Mouse (Mus musculus): Measurements from ENCODE around the gene Plekho1. TPM values are rescaled to one million over a fixed set of nuclear protein-coding genes. Genes with fewer than 3 reads are reported as not detected.

Plekho1 gene
- polyA plus RNA-seq, 1 experiment, result 82.7 TPM

DNA sequence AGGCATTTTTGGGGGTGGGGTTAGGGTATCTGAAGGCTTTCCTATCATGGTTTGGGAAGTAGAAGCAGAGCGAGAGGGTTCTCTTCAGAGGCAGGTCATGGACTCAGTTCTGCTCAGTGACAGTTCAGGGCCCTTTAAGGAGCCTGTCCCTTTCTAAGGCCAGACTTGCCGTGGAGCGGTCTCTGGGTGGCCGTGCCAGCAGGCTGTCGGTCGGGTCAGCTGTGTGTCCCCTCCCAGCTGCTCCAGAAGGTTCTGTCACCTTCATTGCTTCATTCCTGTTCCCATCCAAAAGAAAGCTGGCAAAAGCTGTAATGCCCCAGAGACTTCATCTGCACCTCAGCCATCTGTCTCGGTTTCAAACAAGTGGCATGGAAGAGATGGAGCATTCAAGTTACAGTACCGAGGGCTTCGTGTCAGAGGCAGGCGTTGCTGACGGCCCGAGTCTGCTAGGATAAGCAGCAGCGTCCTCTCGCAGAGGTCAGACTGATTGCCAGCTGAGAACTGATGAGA, 50.0 kb downstream of the Plekho1 start:
- Histone ChIP-seq H3K4me3 (replicated peaks; ENCODE audit: extremely low read depth, low read depth, low read length) (no peak overlapping the region), H3K4me1 (ENCODE audit: control insufficient read depth, insufficient read depth, low read length) (no peaks in the 10 kb centered on the region)
- 62% methylated on average over 14 of the region's 14 CpGs for WGBS
- no peak for DNase-seq
- TF ChIP-seq POLR2A (IDR thresholded peaks at IDR 0.05; ENCODE audit: borderline replicate concordance, extremely low read depth, low read depth, low read length), result no peak
- no peak for TF ChIP-seq CTCF (IDR thresholded peaks at IDR 0.05; ENCODE audit: insufficient read depth, low read length)

GRCm38 (mm10) chr3:95944742-95945141, 51.1 kb downstream of the Plekho1 start:
- DNase-seq, result no peak
- Histone ChIP-seq H3K4me1 (ENCODE audit: control insufficient read depth, insufficient read depth, low read length) (no peaks in the 10 kb centered on the region), H3K4me3 (replicated peaks; ENCODE audit: extremely low read depth, low read depth, low read length) (no peak overlapping the region)
- 78% methylated on average over 8 of the region's 8 CpGs for WGBS
- no peak for TF ChIP-seq POLR2A (IDR thresholded peaks at IDR 0.05; ENCODE audit: borderline replicate concordance, extremely low read depth, low read depth, low read length)
- no peak for TF ChIP-seq CTCF (IDR thresholded peaks at IDR 0.05; ENCODE audit: insufficient read depth, low read length)

DNA sequence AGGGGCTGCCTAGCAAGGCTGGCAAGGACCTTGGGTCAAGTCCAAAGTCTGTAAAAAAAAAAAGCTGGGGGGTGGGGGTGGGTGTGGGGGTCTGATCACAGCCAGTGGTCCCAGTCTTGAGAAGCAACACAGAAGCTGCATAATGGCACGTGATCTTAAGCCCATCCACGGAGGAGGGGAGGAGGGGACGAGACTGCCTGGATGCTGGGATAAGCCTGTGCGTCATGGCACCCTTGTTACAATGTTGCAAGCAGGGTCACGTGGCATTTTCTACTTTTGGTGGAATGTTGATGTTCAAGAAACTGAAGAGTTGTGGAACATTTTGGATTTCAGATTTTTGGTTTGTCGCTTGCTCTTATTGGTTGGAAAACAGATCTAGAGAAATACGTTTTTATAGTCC, 52.6 kb downstream of the Plekho1 start:
- WGBS, result 96% methylated on average over 7 of the region's 7 CpGs
- no peak overlapping the region for H3K4me3 ChIP-seq (replicated peaks; ENCODE audit: extremely low read depth, low read depth, low read length)
- TF ChIP-seq POLR2A (IDR thresholded peaks at IDR 0.05; ENCODE audit: borderline replicate concordance, extremely low read depth, low read depth, low read length) (no peak), CTCF (IDR thresholded peaks at IDR 0.05; ENCODE audit: insufficient read depth, low read length) (no peak)
- H3K4me1 ChIP-seq (ENCODE audit: control insufficient read depth, insufficient read depth, low read length), result no peaks in the 10 kb centered on the region
- DNase-seq, result no peak

DNA sequence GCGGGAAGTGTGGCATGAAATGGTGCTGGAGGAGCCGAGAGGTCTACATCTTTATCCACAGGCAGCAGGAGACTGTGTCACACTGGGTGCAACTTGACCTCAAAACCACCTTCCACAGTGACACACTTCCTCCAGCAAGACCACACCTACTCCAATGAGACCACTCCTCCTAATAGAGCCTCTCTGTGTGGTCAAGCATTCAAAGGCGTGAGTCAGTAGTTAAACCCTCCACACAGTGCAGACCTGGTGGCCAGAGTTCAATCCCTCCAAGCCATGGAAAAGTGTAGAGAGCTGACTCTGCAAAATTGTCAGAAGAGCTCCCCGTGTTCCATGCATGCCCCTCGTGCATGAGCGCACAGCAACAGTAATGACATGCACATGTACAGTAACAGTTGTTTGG, 53.1 kb downstream of the Plekho1 start:
- H3K4me3 ChIP-seq (replicated peaks; ENCODE audit: extremely low read depth, low read depth, low read length), result no peak overlapping the region
- 85% methylated on average over 6 of the region's 6 CpGs for WGBS
- TF ChIP-seq CTCF (IDR thresholded peaks at IDR 0.05; ENCODE audit: insufficient read depth, low read length) (no peak), POLR2A (IDR thresholded peaks at IDR 0.05; ENCODE audit: borderline replicate concordance, extremely low read depth, low read depth, low read length) (no peak)
- no peaks in the 10 kb centered on the region for H3K4me1 ChIP-seq (ENCODE audit: control insufficient read depth, insufficient read depth, low read length)
- no peak for DNase-seq

GRCm38 (mm10) chr3:95938835-95939234, 57.0 kb downstream of the Plekho1 start:
- no peaks in the 10 kb centered on the region for H3K4me1 ChIP-seq (ENCODE audit: control insufficient read depth, insufficient read depth, low read length)
- H3K4me3 ChIP-seq (replicated peaks; ENCODE audit: extremely low read depth, low read depth, low read length), result no peak overlapping the region
- WGBS, result 93% methylated on average over 15 of the region's 15 CpGs
- peak; percentile 47 for TF ChIP-seq CTCF (IDR thresholded peaks at IDR 0.05; ENCODE audit: insufficient read depth, low read length)
- TF ChIP-seq POLR2A (IDR thresholded peaks at IDR 0.05; ENCODE audit: borderline replicate concordance, extremely low read depth, low read depth, low read length), result no peak
- no peak for DNase-seq

Other genes with a start within 250 kb of the Plekho1 start
- 21.6 and 25.7 TPM in 2 replicates for gene Tars2, start 235.8 kb downstream of the Plekho1 start, polyA plus RNA-seq (2012; rRNA removed)
- gene Rprd2, start 177.1 kb downstream of the Plekho1 start, polyA plus RNA-seq (2012; rRNA removed), result 10.0 and 12.1 TPM in 2 replicates
- gene Prpf3, start 140.1 kb downstream of the Plekho1 start, polyA plus RNA-seq (2012; rRNA removed), result 7.5 and 13.2 TPM in 2 replicates
- 37.7 and 69.0 TPM in 2 replicates for gene Mrps21, start 124.5 kb downstream of the Plekho1 start, polyA plus RNA-seq (2012; rRNA removed)
- 26.1 and 29.3 TPM in 2 replicates for gene Ciart, start 113.8 kb downstream of the Plekho1 start, polyA plus RNA-seq (2012; rRNA removed)
- gene BC028528, start 104.0 kb downstream of the Plekho1 start, polyA plus RNA-seq (2012; rRNA removed), result 81.5 and 113 TPM in 2 replicates
- gene Aph1a, start 102.0 kb downstream of the Plekho1 start, polyA plus RNA-seq (2012; rRNA removed), result 159 and 160 TPM in 2 replicates
- 28.8 and 36.1 TPM in 2 replicates for gene Car14, start 91.3 kb downstream of the Plekho1 start, polyA plus RNA-seq (2012; rRNA removed)
- gene Anp32e, start 66.8 kb downstream of the Plekho1 start, polyA plus RNA-seq (2012; rRNA removed), result 11.4 and 17.4 TPM in 2 replicates
- 3.6 and 4.7 TPM in 2 replicates for gene Vps45, start 62.5 kb upstream of the Plekho1 start, polyA plus RNA-seq (2012; rRNA removed)
- 25.6 and 38.7 TPM in 2 replicates for gene Otud7b, start 108.5 kb upstream of the Plekho1 start, polyA plus RNA-seq (2012; rRNA removed)
- gene Mtmr11, start 166.0 kb upstream of the Plekho1 start, polyA plus RNA-seq (2012; rRNA removed), result 8.0 and 10.5 TPM in 2 replicates
- 66.2 and 71.6 TPM in 2 replicates for gene Sf3b4, start 176.3 kb upstream of the Plekho1 start, polyA plus RNA-seq (2012; rRNA removed)
- 1.5 and 1.6 TPM in 2 replicates for gene Sv2a, start 185.2 kb upstream of the Plekho1 start, polyA plus RNA-seq (2012; rRNA removed)
- gene Bola1, start 223.7 kb upstream of the Plekho1 start, polyA plus RNA-seq (2012; rRNA removed), result 61.3 and 70.4 TPM in 2 replicates
- 1.2 and 2.7 TPM in 2 replicates for gene Hist2h2ab, start 223.9 kb upstream of the Plekho1 start, polyA plus RNA-seq (2012; rRNA removed)
- gene Hist2h2ac, start 224.9 kb upstream of the Plekho1 start, polyA plus RNA-seq (2012; rRNA removed), result 6.0 and 7.1 TPM in 2 replicates
- 4.2 and 6.2 TPM in 2 replicates for gene Hist2h2be, start 225.1 kb upstream of the Plekho1 start, polyA plus RNA-seq (2012; rRNA removed)
- 17.3 and 35.2 TPM in 2 replicates for gene Hist2h3c2, start 243.1 kb upstream of the Plekho1 start, polyA plus RNA-seq (2012; rRNA removed)
- 38.5 and 132 TPM in 2 replicates for gene Hist2h2aa2, start 244.3 kb upstream of the Plekho1 start, polyA plus RNA-seq (2012; rRNA removed)
- gene Hist2h2aa1, start 249.5 kb upstream of the Plekho1 start, polyA plus RNA-seq (2012; rRNA removed), result 203 and 266 TPM in 2 replicates

All from lung, adult 2 months (tissue).